Mouse (Mus musculus): ENCODE data around the gene Enpp6. TPM values are rescaled to one million over a fixed set of nuclear protein-coding genes. Genes with fewer than 3 reads are reported as not detected.

The Enpp6 gene
- polyA plus RNA-seq, 1 experiment from 2014 or later = 1.1 TPM

DNA sequence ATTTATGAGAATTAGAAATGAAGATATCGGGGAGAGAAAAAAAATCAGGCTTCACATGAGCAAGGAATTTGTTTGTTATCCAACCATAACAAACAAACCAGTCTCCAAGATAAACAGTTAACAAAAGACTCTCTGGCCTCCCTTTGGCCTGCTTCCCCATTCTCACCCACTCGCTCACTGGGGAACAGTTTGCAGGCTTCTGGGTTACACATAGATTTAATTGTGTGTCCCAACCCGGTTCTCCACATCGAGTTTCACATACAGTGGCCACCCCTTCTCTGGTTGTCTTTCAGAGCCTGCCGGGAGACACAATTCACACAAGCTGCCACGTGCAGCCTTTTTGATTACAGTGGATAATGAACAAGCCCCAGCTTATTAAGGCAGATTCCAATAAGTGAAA, 1.7 kb downstream of the Enpp6 start:
- Histone ChIP-seq H3K4me1 (replicated peaks; ENCODE audit: control insufficient read depth, insufficient read depth, low read length) (0 out of 2 replicates have a peak, but pooled peaks cover 5% of the 10 kb centered on the region), H3K36me3 (ENCODE audit: control insufficient read depth, insufficient read depth, low read length) (no peaks in the 10 kb centered on the region), H3K27me3 (ENCODE audit: control insufficient read depth, insufficient read depth, low read depth, low read length) (no peaks in the 10 kb centered on the region), H3K27ac (ENCODE audit: low read length) (no peak overlapping the region), H3K9me3 (ENCODE audit: control insufficient read depth, low read length) (no peaks in the 10 kb centered on the region), H3K4me2 (ENCODE audit: low read depth, low read length) (no peak overlapping the region), H3K4me3 (ENCODE audit: low read length) (no peak overlapping the region), H3K9ac (ENCODE audit: low read length) (no peak overlapping the region)
- no peak for ATAC-seq (ENCODE audit: low read depth)
- WGBS = 59% methylated on average over 6 of the region's 6 CpGs

DNA sequence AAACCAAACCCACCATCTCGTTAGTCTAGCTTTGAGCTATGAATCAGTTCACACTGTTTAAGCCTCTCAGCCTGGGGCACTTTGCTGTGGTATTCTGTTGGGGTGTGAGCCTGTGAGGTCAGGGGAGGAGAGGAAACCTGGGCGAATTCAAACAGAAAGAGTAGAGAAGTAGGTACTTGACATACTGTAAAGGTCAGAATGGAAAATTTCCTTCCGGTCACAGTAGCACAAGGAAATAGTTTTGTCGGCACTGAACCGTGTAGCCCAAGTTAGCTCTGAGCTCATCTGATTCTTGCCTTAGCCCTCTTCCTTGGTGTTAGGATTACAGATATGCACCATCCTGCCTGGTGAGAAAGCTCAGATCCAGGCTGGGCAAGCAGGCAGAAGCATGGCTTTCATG, 4.4 kb downstream of the Enpp6 start:
- peak; percentile 47; the same call in 1 of the 2 replicates for ATAC-seq (ENCODE audit: low read depth)
- Histone ChIP-seq H3K27ac (ENCODE audit: low read length) (no peak overlapping the region), H3K36me3 (ENCODE audit: control insufficient read depth, insufficient read depth, low read length) (no peaks in the 10 kb centered on the region), H3K4me1 (replicated peaks; ENCODE audit: control insufficient read depth, insufficient read depth, low read length) (0 out of 2 replicates have a peak, but pooled peaks cover 5% of the 10 kb centered on the region), H3K27me3 (ENCODE audit: control insufficient read depth, insufficient read depth, low read depth, low read length) (no peaks in the 10 kb centered on the region), H3K4me2 (ENCODE audit: low read depth, low read length) (no peak overlapping the region), H3K9ac (ENCODE audit: low read length) (no peak overlapping the region), H3K4me3 (ENCODE audit: low read length) (no peak overlapping the region), H3K9me3 (ENCODE audit: control insufficient read depth, low read length) (no peaks in the 10 kb centered on the region)
- 40% methylated on average over 5 of the region's 5 CpGs for WGBS

DNA sequence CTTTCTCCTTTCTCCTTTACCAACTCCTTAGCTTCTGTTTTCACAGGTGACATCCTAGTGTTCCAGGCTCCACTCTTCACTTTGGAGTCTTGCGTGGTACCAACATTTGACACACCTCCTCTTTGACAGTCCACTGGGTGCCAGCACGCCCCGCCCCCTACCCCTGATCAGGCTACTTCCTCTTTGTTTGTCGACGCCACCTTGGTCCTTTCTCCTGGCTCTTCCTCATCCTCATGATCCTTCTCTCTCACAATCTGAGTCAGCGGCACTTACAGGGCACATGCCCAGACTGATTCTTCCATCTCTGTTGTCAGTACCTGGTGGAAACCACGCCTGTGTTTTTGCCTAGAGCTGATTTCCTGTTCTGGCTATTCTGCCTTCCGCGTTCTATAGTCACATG, 5.9 kb downstream of the Enpp6 start:
- H3K4me1 ChIP-seq (replicated peaks; ENCODE audit: control insufficient read depth, insufficient read depth, low read length) = peaks cover 8% of the 10 kb centered on the region; the same call in 1 of the 2 replicates
- H3K4me3 ChIP-seq (ENCODE audit: low read length) = no peak overlapping the region
- H3K4me2 ChIP-seq (ENCODE audit: low read depth, low read length) = no peak overlapping the region
- no peaks in the 10 kb centered on the region for H3K9me3 ChIP-seq (ENCODE audit: control insufficient read depth, low read length)
- H3K36me3 ChIP-seq (ENCODE audit: control insufficient read depth, insufficient read depth, low read length) = no peaks in the 10 kb centered on the region
- WGBS = 90% methylated on average over 9 of the region's 9 CpGs
- H3K27ac ChIP-seq (ENCODE audit: low read length) = no peak overlapping the region
- ATAC-seq (ENCODE audit: low read depth) = no peak
- no peaks in the 10 kb centered on the region for H3K27me3 ChIP-seq (ENCODE audit: control insufficient read depth, insufficient read depth, low read depth, low read length)
- H3K9ac ChIP-seq (ENCODE audit: low read length) = no peak overlapping the region

DNA sequence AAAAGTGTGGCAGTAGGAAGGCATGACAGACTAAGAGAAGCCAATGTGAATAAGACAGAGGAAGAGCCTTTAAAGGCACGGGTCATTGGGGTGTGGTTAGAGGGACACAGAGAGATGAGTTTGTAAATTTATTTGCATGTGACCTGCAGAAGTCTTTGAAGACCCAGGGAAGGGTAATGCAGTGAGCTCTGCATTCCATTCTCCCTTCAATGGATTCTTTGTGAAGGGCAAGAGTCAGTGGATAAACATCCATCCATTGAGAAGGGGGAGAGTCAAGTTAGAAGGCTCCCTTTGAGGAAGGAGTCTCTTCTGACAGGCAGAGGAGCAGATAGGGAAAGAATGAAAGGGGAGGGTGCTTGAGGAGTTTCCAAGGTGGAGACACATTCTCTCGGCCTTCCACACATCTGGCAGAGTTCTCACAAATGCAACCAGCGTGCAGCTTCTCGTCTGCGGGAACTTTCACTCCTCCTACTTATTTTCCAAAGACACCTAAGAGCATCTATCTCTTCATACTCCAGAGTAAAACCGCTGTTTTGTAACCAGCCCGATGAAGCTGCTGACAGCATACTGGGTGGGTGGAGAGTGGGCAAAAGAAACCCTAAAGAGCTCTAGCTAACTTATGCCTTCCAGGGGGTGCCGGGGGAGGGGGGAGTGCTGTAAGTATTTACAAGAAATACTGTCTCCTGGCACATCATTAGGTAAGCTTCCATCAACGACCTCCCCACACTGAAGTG, 9.4 kb downstream of the Enpp6 start:
- H3K9ac ChIP-seq (ENCODE audit: low read length) = no peak overlapping the region
- H3K4me2 ChIP-seq (ENCODE audit: low read depth, low read length) = no peak overlapping the region
- 26% methylated on average over 9 of the region's 9 CpGs for WGBS
- H3K27ac ChIP-seq (ENCODE audit: low read length) = no peak overlapping the region
- H3K4me3 ChIP-seq (ENCODE audit: low read length) = no peak overlapping the region
- peaks cover 4% of the 10 kb centered on the region; the same call in 1 of the 2 replicates for H3K4me1 ChIP-seq (replicated peaks; ENCODE audit: control insufficient read depth, insufficient read depth, low read length)
- ATAC-seq (ENCODE audit: low read depth) = no peak
- H3K27me3 ChIP-seq (ENCODE audit: control insufficient read depth, insufficient read depth, low read depth, low read length) = no peaks in the 10 kb centered on the region
- H3K9me3 ChIP-seq (ENCODE audit: control insufficient read depth, low read length) = no peaks in the 10 kb centered on the region
- no peaks in the 10 kb centered on the region for H3K36me3 ChIP-seq (ENCODE audit: control insufficient read depth, insufficient read depth, low read length)

DNA sequence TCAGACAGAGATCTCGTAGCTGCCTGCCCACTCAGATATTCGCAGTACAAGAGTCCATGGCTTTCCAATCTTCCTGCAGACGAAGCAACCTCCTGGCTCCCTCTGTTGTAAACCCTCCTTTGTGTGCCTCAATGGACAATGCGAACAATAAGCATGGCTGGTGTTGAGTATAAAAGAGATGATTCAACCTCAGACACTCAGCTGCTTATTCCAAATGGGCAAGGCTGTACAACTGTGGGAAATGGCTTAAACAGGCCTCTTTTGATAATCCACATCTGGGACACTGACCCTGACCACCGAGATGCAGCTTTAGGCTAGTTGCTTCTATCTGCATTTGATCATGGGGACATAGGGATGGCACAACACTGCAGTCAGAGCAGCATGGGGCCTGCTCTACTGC, 19.0 kb downstream of the Enpp6 start:
- Histone ChIP-seq H3K27ac (ENCODE audit: low read length) (no peak overlapping the region), H3K4me1 (replicated peaks; ENCODE audit: control insufficient read depth, insufficient read depth, low read length) (no peaks in the 10 kb centered on the region), H3K9ac (ENCODE audit: low read length) (no peak overlapping the region), H3K4me3 (ENCODE audit: low read length) (no peak overlapping the region), H3K27me3 (ENCODE audit: control insufficient read depth, insufficient read depth, low read depth, low read length) (no peaks in the 10 kb centered on the region), H3K4me2 (ENCODE audit: low read depth, low read length) (no peak overlapping the region), H3K9me3 (ENCODE audit: control insufficient read depth, low read length) (no peaks in the 10 kb centered on the region), H3K36me3 (ENCODE audit: control insufficient read depth, insufficient read depth, low read length) (no peaks in the 10 kb centered on the region)
- ATAC-seq (ENCODE audit: low read depth) = no peak
- 83% methylated on average over 5 of the region's 5 CpGs for WGBS

DNA sequence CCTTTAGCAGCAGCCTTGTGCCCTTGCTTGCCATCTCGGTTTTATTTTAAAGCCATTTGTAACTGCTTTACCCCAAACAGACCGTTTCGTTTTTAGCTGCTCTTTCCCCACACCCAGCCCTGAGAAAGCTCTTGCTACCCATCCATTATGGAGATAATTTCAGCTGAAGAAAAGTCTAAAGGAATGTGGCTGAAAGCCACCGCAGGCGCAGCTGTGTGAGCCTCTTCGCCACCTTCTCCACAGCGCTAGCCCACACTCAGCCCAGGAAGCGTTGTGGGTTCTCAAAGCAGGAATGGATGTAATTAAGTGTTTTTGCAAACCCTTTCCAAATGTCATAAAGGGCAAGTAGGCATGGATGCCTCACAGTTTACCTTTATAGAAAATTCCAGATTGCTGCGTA, 20.1 kb downstream of the Enpp6 start:
- no peak overlapping the region for H3K4me2 ChIP-seq (ENCODE audit: low read depth, low read length)
- no peaks in the 10 kb centered on the region for H3K9me3 ChIP-seq (ENCODE audit: control insufficient read depth, low read length)
- no peak overlapping the region for H3K9ac ChIP-seq (ENCODE audit: low read length)
- WGBS = 55% methylated on average over 9 of the region's 9 CpGs
- no peaks in the 10 kb centered on the region for H3K36me3 ChIP-seq (ENCODE audit: control insufficient read depth, insufficient read depth, low read length)
- no peak for ATAC-seq (ENCODE audit: low read depth)
- no peak overlapping the region for H3K4me3 ChIP-seq (ENCODE audit: low read length)
- no peaks in the 10 kb centered on the region for H3K27me3 ChIP-seq (ENCODE audit: control insufficient read depth, insufficient read depth, low read depth, low read length)
- no peaks in the 10 kb centered on the region for H3K4me1 ChIP-seq (replicated peaks; ENCODE audit: control insufficient read depth, insufficient read depth, low read length)
- H3K27ac ChIP-seq (ENCODE audit: low read length) = no peak overlapping the region

DNA sequence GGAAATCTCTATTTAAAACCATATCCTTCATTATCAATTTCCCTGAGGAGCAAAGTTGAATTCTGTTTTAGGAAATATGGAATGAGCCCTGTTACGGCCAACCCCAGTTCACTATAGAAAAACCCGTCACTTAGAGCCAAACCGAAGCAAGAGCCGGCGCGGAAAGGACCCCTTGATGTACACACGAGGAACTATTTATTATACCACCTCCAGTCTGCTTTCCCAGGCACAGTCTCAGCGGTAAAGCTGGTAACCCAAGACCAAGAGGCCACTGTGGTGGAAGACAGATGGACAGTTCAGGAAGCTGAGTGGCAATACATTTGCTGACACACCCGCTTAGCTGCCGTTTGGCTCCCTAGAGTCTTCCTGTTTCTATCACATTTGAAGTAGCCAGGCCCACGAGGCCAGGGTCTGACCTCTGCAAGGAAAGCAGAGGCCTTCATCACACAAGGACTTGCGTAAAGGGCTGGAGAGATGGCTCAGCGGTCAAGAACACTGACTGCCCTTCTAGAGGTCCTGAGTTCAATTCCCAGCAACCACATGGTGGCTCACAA, 21.6 kb downstream of the Enpp6 start:
- no peak for ATAC-seq (ENCODE audit: low read depth)
- Histone ChIP-seq H3K4me3 (ENCODE audit: low read length) (no peak overlapping the region), H3K27me3 (ENCODE audit: control insufficient read depth, insufficient read depth, low read depth, low read length) (no peaks in the 10 kb centered on the region), H3K4me2 (ENCODE audit: low read depth, low read length) (no peak overlapping the region), H3K9ac (ENCODE audit: low read length) (no peak overlapping the region), H3K27ac (ENCODE audit: low read length) (no peak overlapping the region), H3K9me3 (ENCODE audit: control insufficient read depth, low read length) (no peaks in the 10 kb centered on the region), H3K4me1 (replicated peaks; ENCODE audit: control insufficient read depth, insufficient read depth, low read length) (no peaks in the 10 kb centered on the region), H3K36me3 (ENCODE audit: control insufficient read depth, insufficient read depth, low read length) (no peaks in the 10 kb centered on the region)
- 70% methylated on average over 13 of the region's 13 CpGs for WGBS

DNA sequence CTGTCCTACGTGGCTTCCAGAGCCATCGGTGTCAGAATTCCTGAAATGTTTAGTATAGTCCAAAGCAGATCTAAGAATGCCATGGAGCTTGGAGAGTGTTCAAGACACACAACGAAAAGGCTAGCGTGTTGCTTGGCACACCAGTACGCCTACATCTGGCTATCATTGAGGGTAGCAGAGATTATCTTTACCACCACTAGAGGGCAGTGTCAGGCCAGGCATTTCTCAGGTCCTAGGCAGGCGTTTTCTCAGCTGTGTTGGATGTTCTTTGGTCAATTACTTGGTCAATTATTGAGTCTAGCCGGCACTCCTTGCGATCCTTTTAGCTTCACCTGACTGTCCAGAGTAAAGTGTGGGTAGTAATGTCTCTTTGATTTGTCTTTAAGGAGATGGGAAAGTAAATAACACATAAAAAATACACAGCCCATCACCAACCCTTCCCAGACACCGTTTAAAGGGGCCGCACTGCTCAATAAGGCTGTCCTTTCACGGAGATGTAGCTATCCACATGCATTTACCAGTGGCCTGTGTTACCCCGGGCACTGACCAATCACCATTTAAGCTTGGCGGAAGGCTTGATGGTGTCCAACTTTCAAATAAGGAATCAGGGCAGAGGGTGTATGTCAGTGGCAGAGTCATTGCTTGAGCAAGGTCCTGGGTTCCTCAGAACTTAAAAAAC, 29.7 kb downstream of the Enpp6 start:
- no peak overlapping the region for H3K4me3 ChIP-seq (ENCODE audit: low read length)
- peak; percentile 62; the same call in 1 of the 2 replicates for ATAC-seq (ENCODE audit: low read depth)
- H3K36me3 ChIP-seq (ENCODE audit: control insufficient read depth, insufficient read depth, low read length) = no peaks in the 10 kb centered on the region
- H3K4me1 ChIP-seq (replicated peaks; ENCODE audit: control insufficient read depth, insufficient read depth, low read length) = peaks cover 1% of the 10 kb centered on the region; the same call in 1 of the 2 replicates
- H3K27ac ChIP-seq (ENCODE audit: low read length) = no peak overlapping the region
- H3K9me3 ChIP-seq (ENCODE audit: control insufficient read depth, low read length) = no peaks in the 10 kb centered on the region
- H3K4me2 ChIP-seq (ENCODE audit: low read depth, low read length) = no peak overlapping the region
- H3K27me3 ChIP-seq (ENCODE audit: control insufficient read depth, insufficient read depth, low read depth, low read length) = peaks cover 4% of the 10 kb centered on the region; the same call in 1 of the 2 replicates
- H3K9ac ChIP-seq (ENCODE audit: low read length) = no peak overlapping the region
- WGBS = 34% methylated on average over 13 of the region's 13 CpGs

DNA sequence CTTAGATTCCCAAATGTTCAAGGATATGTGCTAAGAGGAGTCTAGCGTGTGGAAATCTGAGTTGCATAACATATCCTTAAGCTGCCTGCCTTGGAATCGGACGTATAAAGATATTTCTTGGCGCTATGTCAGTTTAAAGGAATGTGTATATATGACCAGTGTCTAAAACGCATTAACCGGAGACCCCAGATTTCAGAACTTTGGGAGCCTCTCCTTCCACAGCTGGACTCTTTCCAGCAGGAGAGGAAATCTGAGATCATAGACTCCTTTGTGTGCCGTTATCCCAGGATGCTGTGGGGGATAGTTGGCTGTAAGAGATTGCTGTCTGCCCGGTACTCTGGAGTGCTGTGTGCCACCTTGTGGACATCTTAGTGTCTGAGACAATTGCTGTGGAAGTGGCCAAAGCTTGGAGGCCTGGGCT, 34.5 kb downstream of the Enpp6 start:
- Histone ChIP-seq H3K4me2 (ENCODE audit: low read depth, low read length) (no peak overlapping the region), H3K36me3 (ENCODE audit: control insufficient read depth, insufficient read depth, low read length) (no peaks in the 10 kb centered on the region), H3K27ac (ENCODE audit: low read length) (no peak overlapping the region), H3K27me3 (ENCODE audit: control insufficient read depth, insufficient read depth, low read depth, low read length) (no peaks in the 10 kb centered on the region), H3K9me3 (ENCODE audit: control insufficient read depth, low read length) (no peaks in the 10 kb centered on the region), H3K9ac (ENCODE audit: low read length) (no peak overlapping the region), H3K4me3 (ENCODE audit: low read length) (no peak overlapping the region), H3K4me1 (replicated peaks; ENCODE audit: control insufficient read depth, insufficient read depth, low read length) (peaks cover 3% of the 10 kb centered on the region; the same call in 1 of the 2 replicates)
- WGBS = 26% methylated on average over 8 of the region's 8 CpGs
- peak; percentile 92 for ATAC-seq (ENCODE audit: low read depth)
